Mouse (Mus musculus) MEL (cell line): ENCODE results near the gene 2010003K11Rik.

Experiments used
- CTCF ChIP-seq, 3 experiments: IDR thresholded peaks in 2 of 3; conservative IDR thresholded peaks in 1 of 3; 2 replicates each; pipeline ENCODE4 v1.5.1; 2011 to 2012; ENCODE audit warnings: low read length in 3 of 3, low read depth in 2 of 3, mild to moderate bottlenecking in 2 of 3, improper control_type of control experiment in 1 of 3, inconsistent platforms in 1 of 3, mixed read lengths in 1 of 3, moderate library complexity in 1 of 3; ENCODE audit not compliant: control insufficient read depth in 1 of 3, insufficient read depth in 1 of 3, poor library complexity in 1 of 3, severe bottlenecking in 1 of 3
- EP300 ChIP-seq, 2 experiments: IDR thresholded peaks; 2 replicates each; pipeline ENCODE4 v1.6.1; 2011; ENCODE audit warnings: improper control_type of control experiment in 2 of 2, low read length in 2 of 2, low read depth in 1 of 2, mild to moderate bottlenecking in 1 of 2
- ETS1 ChIP-seq: IDR thresholded peaks from 2 replicates; pipeline ENCODE4 v1.6.1; 2012; ENCODE audit warnings: low read depth, mild to moderate bottlenecking, inconsistent platforms, low read length, improper control_type of control experiment, moderate library complexity
- NRF1 ChIP-seq: IDR thresholded peaks from 2 replicates; pipeline ENCODE4 v1.6.1; 2014; ENCODE audit warnings: low read depth, mild to moderate bottlenecking, inconsistent platforms, low read length, improper control_type of control experiment, moderate library complexity; ENCODE audit not compliant: poor library complexity, insufficient read depth, severe bottlenecking
- TCF12 ChIP-seq: IDR thresholded peaks from 2 replicates; pipeline ENCODE4 v1.6.1; 2014; ENCODE audit warnings: low read depth, mild to moderate bottlenecking, inconsistent platforms, low read length, improper control_type of control experiment, moderate library complexity
- UBTF ChIP-seq: IDR thresholded peaks from 2 replicates; pipeline ENCODE4 v1.6.1; 2012; ENCODE audit warnings: low read depth, mild to moderate bottlenecking, inconsistent platforms, low read length, improper control_type of control experiment, moderate library complexity, borderline replicate concordance; ENCODE audit not compliant: insufficient read depth
- ZC3H11A ChIP-seq: IDR thresholded peaks from 2 replicates; pipeline ENCODE4 v1.6.1; 2012; ENCODE audit warnings: low read depth, mild to moderate bottlenecking, inconsistent platforms, low read length, improper control_type of control experiment
- ZNF384 ChIP-seq: IDR thresholded peaks from 2 replicates; pipeline ENCODE4 v1.6.1; 2012; ENCODE audit warnings: low read depth, mild to moderate bottlenecking, inconsistent platforms, low read length, improper control_type of control experiment

GRCm38 (mm10) chr19:4509986-4510963 lies 11.9 kb upstream of the 2010003K11Rik start, which contains the start of gene Pcx:
- TF ChIP-seq EP300 (IDR thresholded peaks at IDR 0.05; ENCODE audit: low read depth in 1 of 2, low read length in 2 of 2) (no peak), ZNF384 (no peak), CTCF (IDR thresholded peaks at IDR 0.05 in 2 of 3, conservative IDR thresholded peaks at IDR 0.05 in 1 of 3; ENCODE audit: control insufficient read depth in 1 of 3, insufficient read depth in 1 of 3, low read depth in 2 of 3, low read length in 3 of 3, poor library complexity in 1 of 3, severe bottlenecking in 1 of 3) (no peak), ETS1 (peak; percentile 93), NRF1 (0 out of 2 replicates have a peak, but pooled peaks have one; percentile 22), ZC3H11A (no peak), TCF12 (peak; percentile 36; the same call in 1 of the 2 replicates), UBTF (0 out of 2 replicates have a peak, but pooled peaks have one; percentile 25)
